Comparison of ENCODE assay signal across 8 mouse cellular contexts in genomic region chr6:34879911-34880475, GRCm38 (mm10). TPM values are rescaled to one million over a fixed set of nuclear protein-coding genes. Genes with fewer than 3 reads are reported as not detected.
DNase-seq lines count a peak whose midpoint lies in the region; ATAC-seq lines count a peak whose summit lies in the region.

No protein-coding gene starts in this region.

- DNase-seq in embryo, embryonic 10 days (ENCODE audit: low spot score) = peak; percentile 68
- DNase-seq in embryo, embryonic 9.5 days (ENCODE audit: extremely low spot score) = no peak
- peak; percentile 46 for DNase-seq in urinary bladder, postnatal 14 days (ENCODE audit: low spot score)
- no peak for DNase-seq in urinary bladder, postnatal 25 days (ENCODE audit: low spot score)
- peak; percentile 42 to 46 for DNase-seq in frontal cortex, postnatal 25 days (ENCODE audit: low spot score in 2 of 2)
- DNase-seq in lung, adult 18-20 months = peak; percentile 63 to 64
- peak; percentile 46 to 57 for DNase-seq in spleen, postnatal 36 days (ENCODE audit: low spot score in 2 of 2)

- no peak for ATAC-seq in granulocyte monocyte progenitor cell, adult 5-6 weeks (replicated peaks; ENCODE audit: poor library complexity, severe bottlenecking)

RNA-seq across cellular contexts. Expression of gene Cyren, which starts 2.1 kb away (rescaled TPM):
- 1.8 and 9.5 TPM in 2 replicates for total RNA-seq in granulocyte monocyte progenitor cell, adult 5-6 weeks (2014; fragmentation: Nextera tagmentation)
- 4.1 and 9.0 TPM in 2 replicates for total RNA-seq in granulocyte monocyte progenitor cell, adult 5-6 weeks (2017)

RNA-seq across cellular contexts. Expression of gene Tmem140, which starts 17.0 kb away (rescaled TPM):
- total RNA-seq in granulocyte monocyte progenitor cell, adult 5-6 weeks (2014; fragmentation: Nextera tagmentation) = 0.23 and 1.9 TPM in 2 replicates
- 0.26 and 0.82 TPM in 2 replicates for total RNA-seq in granulocyte monocyte progenitor cell, adult 5-6 weeks (2017)

RNA-seq across cellular contexts. Expression of gene Wdr91, which starts 30.7 kb away (rescaled TPM):
- total RNA-seq in granulocyte monocyte progenitor cell, adult 5-6 weeks (2014; fragmentation: Nextera tagmentation) = 11.8 and 12.6 TPM in 2 replicates
- 16.8 and 17.4 TPM in 2 replicates for total RNA-seq in granulocyte monocyte progenitor cell, adult 5-6 weeks (2017)

RNA-seq across cellular contexts. Expression of gene Stra8, which starts 40.0 kb away (rescaled TPM):
- total RNA-seq in granulocyte monocyte progenitor cell, adult 5-6 weeks (2014; fragmentation: Nextera tagmentation) = not detected in 2 replicates
- total RNA-seq in granulocyte monocyte progenitor cell, adult 5-6 weeks (2017) = not detected in 2 replicates

Comparison
In these comparisons a context has a peak if more than half of its experiments do, and no peak if none do; other contexts are left out.
1. DNase-seq: peak in embryo, embryonic 10 days (single experiment), urinary bladder, postnatal 14 days (single experiment), frontal cortex, postnatal 25 days (2 of 2), lung, adult 18-20 months (2 of 2) and spleen, postnatal 36 days (2 of 2); none in embryo, embryonic 9.5 days (single experiment) and urinary bladder, postnatal 25 days (single experiment).